Mouse (Mus musculus) kidney, adult 2 months (tissue): ENCODE measurements around the gene Rnf214.

Experiments
- CTCF ChIP-seq: fragments of 200-500 bp; conservative IDR thresholded peaks from 2 replicates; pipeline ENCODE4 v1.5.1; 2011; ENCODE audit warnings: low read depth, mild to moderate bottlenecking, control low read depth, low read length, moderate library complexity, mixed read lengths; ENCODE audit not compliant: insufficient read depth, insufficient read length
- POLR2A ChIP-seq: fragments of 200-500 bp; IDR thresholded peaks from one replicate; pipeline ENCODE4 v1.6.1; 2011; ENCODE audit warnings: low read depth, low read length, control low read depth

GRCm38 (mm10) chr9:45828291-45828963, 78.3 kb downstream of the Rnf214 start, which contains the start of gene Cep164:
- TF ChIP-seq CTCF (no peak), POLR2A (no peak)
